Mouse (Mus musculus): ENCODE results near the gene Caln1.

The Caln1 gene

DNA sequence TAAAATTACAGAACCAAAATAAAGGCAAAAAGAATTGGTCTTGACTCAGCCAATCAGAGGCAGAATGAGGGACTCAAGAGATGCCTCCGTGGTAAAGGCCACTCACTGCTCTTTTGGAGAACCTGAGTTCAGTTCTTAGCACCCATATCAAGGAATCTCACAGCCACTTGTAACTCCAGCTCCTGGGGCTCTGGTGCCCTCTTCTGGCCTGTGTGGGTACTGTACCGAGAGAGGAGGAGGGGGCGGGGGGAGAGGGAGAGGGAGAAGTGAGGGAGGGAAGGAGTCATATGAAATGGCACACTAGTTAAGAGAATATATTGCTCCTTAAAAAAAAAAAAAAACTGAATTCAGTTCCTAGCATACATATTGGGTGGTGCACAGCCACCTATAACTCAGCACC is 442.7 kb downstream of the Caln1 start:
- no peak for DNase-seq (ENCODE audit: low spot score in 2 of 2)

DNA sequence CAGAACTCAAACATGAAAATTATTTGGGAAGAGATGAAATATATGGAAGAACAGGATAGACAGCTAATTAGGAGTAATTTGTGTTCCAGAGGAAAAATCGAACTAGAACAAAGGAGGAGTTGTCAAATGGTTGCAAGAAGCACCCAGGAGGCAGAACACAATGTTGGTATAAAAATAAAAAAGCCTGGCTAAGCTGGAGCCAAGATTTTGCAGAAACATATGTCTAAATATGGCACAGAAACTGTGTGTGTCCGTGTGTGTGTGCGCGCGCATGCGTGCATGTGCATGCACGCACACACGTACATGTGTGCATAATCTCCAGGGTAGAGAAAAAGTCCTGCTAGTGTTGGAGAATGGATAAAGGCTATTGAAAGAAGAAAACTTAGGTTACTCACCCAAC is 443.3 kb downstream of the Caln1 start:
- DNase-seq (ENCODE audit: low spot score in 2 of 2) = no peak

DNA sequence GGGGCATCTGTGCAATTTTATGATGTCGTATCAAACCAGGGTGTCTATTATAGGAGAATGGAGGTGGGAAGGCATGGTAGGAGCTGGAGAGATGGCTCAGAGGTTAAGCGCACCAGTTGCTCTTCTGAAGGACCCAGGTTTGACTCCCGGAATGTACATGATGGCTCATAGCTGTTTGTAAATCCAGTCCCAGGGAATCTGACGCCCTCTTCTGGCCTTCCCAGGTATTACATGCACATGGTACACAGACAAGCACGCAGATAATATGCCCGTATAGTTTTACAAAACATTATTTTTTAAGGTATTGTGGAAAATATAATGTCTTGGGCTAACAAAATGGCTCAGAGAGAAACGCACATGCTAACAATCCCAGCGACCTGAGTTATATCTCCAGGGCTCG is 443.8 kb downstream of the Caln1 start:
- DNase-seq (ENCODE audit: low spot score in 2 of 2) = no peak

GRCm38 (mm10) chr5:130815352-130815751 is 446.1 kb downstream of the Caln1 start:
- DNase-seq (ENCODE audit: low spot score in 2 of 2) = no peak

DNA sequence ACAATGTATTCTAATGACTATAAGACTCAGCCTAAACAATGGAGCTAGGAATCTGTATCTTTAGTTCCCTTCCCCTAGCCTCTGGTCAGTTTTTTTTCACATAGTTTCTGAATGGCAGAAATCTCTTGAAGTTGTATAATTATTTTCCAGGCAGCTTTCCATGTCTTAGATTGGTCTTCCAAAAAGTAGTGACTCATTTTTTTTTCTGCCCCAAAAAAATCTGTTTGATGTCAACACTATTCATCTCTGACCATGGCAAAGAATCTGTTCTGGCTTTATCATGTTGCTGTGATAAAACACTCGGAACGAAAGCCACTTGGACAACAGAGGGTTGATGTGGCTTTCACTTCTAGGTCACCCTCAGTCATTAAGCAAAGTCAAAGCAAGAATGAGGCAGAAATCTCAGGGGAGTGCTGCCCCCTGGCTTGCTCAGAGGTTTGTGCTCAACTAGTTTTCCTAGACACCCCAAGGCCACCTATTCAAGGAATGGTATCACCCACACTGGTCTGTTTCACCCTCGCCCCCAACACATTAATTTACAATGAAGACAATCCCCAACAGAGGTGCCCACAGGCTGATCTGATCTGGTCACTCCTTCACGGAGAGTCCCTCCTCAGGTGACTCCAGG is 450.9 kb downstream of the Caln1 start:
- DNase-seq (ENCODE audit: low spot score in 2 of 2) = no peak

- DNase-seq (ENCODE audit: low spot score in 2 of 2) = no peak
Observed at GRCm38 (mm10) chr5:130820661-130821060, 451.4 kb downstream of the Caln1 start.

- DNase-seq (ENCODE audit: low spot score in 2 of 2) = no peak
Observed at GRCm38 (mm10) chr5:130825797-130826196, 456.5 kb downstream of the Caln1 start.

DNA sequence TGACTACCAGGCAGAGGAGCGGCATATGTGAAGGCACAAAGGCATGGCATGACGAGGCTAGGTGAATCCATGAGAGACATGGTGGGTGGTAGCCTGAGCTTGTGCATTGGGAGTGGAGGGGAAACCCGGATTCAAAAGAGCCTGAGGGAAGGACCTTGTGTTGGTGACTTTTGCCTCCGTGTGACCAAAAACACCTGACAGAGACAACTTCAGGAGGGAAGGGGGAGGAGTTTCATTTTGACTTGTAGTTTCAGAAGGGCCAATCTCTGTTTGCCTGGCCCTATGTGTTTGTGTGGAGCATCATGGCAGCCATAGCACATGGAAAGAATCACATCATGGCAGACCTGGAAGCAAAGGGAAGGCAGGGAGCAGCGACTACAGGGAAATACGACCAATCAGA is 479.3 kb downstream of the Caln1 start:
- DNase-seq (ENCODE audit: low spot score in 2 of 2) = no peak

DNA sequence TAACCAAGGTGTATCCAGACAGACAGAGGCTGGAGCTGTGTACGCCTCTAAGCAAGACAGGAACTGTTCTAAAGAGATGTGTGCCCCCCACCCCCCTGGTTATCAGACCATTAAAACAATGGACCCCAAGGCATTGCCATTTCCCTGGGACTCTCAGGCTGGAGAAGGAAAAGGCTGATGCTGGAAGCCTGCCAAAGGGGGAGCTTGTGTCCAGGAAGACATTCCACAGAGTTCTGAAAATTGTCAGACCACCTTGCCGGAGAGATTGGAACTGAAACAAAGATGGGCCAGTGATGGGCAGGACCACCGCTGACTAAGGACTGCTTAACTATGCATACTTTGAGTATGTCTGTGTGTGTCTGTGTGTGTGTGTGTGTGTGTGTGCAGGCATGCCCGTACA is 480.4 kb downstream of the Caln1 start:
- DNase-seq (ENCODE audit: low spot score in 2 of 2) = no peak

DNA sequence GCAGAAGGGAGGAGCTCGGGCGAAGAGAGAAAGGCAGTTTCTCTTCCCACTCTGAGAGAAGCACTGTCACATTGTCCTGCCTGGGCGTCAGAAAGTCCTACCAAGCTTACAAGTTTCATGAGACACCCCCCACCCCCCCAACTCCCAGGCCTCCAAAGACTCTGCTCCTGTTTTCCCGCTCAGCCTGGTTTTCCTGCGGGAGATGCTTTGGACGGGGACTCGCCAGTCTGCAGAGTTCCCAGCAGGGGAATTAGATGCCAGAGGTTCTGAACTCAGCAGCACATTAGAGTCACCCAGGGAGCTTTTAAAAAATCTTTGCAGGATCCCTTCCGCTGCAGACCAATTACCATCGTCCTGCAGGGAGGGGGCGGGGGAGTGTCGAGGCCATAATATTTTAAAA is 482.9 kb downstream of the Caln1 start:
- DNase-seq (ENCODE audit: low spot score in 2 of 2) = no peak

GRCm38 (mm10) chr5:130853371-130853770 is 484.1 kb downstream of the Caln1 start:
- peak; percentile 74 to 85 for DNase-seq (ENCODE audit: low spot score in 2 of 2)

DNA sequence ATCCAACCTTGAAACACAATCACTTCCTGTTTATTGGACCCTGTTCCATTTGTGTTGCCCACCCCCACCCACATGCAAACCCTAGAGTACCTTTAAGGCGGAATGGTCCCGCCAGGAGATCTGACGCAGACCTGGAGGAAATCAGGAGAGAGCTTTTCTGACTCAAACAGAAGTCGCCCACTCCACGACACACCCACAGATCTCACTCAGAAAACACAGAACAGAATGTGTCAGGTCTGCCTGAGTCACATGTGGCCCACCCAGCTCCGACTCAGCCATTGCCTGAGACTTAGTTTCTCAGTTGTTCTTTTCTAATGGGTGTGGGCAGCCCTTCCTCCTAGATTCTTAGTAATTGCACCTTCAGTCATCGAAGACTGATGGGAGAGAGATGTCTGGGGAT is 485.2 kb downstream of the Caln1 start:
- no peak for DNase-seq (ENCODE audit: low spot score in 2 of 2)

GRCm38 (mm10) chr5:130858148-130858547 is 488.9 kb downstream of the Caln1 start:
- DNase-seq (ENCODE audit: low spot score in 2 of 2) = peak in 1 of 2 experiments; percentile 41

- no peak for DNase-seq (ENCODE audit: low spot score in 2 of 2)
Observed at GRCm38 (mm10) chr5:130858706-130859105, 489.5 kb downstream of the Caln1 start.

DNA sequence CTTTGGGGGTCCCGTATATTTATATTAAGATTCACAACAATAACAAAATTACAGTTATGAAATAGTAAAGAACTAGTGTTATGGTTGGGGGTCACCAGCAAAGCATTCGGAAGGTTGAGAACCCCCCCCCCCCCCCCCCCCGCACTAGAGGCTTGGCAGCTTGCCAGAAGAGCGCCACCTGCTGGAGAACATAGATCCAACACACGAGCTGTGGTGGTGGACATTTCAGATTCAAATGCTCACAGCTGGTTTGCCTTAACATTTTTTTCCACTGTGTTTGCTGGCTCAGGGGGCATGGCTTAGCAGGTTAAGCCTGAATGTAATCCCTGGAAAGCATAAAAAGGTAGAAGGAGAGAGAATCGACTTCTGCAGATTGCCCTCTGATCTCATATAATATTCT is 490.5 kb downstream of the Caln1 start:
- DNase-seq (ENCODE audit: low spot score in 2 of 2) = no peak

GRCm38 (mm10) chr5:130862302-130862701 is 493.0 kb downstream of the Caln1 start:
- DNase-seq (ENCODE audit: low spot score in 2 of 2) = peak in 1 of 2 experiments; percentile 51

DNA sequence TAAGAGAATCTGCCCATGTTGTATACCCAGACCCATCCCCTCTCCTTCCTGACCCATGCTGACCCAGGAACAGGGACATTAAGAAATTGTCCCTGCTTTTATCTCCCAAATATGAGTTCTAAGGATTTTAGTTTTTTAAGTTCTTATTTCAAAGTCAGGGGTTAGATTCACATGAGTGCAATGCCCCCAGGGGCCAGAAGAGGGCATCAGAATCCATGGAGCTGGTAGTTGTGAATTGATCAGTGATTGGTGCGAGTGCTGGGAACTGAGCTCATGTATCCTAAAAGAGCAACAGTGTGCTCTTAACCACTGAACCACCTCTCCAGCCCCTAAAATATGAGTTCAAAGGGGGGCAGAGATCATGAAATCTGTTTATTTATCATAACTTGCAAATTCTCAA is 500.6 kb downstream of the Caln1 start:
- DNase-seq (ENCODE audit: low spot score in 2 of 2) = no peak

GRCm38 (mm10) chr5:130871086-130871485 is 501.8 kb downstream of the Caln1 start:
- no peak for DNase-seq (ENCODE audit: low spot score in 2 of 2)

GRCm38 (mm10) chr5:130875391-130875790 is 506.1 kb downstream of the Caln1 start:
- no peak for DNase-seq (ENCODE audit: low spot score in 2 of 2)

- DNase-seq (ENCODE audit: low spot score in 2 of 2) = no peak
Observed at GRCm38 (mm10) chr5:130880331-130880730, 511.1 kb downstream of the Caln1 start.

DNA sequence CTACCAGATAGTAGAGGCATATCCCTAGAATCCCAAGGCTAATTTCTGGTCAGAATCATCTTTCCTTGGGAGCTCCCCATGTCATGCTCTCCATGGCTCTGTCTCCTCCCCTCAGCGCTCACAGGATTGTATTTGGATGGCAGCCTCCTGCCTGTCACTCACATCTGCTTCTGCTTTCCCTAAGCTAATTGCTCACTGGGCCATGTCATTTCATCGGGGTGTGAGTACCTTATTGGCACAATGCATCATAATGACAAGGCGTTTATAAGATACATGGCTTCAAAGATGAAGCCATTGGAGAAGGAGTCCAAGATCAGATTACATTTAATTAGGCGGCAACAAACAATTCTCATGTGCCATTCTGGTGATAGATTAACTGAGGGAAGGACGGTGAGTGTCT is 522.5 kb downstream of the Caln1 start:
- no peak for DNase-seq (ENCODE audit: low spot score in 2 of 2)

DNA sequence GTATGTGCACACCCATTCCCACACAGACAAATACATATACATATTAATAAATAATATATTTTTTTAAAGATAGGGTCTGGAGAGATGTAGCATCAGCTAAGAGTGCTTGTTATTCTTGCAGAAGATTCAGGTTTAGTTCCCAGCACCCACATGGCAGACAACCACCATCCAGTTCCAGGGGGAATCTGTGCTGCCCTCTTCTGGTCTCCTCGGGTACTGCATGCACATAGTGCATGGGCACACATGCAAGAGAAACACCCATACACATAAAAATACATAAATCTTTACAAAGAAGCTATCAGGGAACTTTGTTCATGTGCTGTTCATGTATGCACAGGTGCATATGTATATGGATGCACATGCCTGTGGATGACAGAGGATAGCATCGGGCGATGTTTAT is 526.7 kb downstream of the Caln1 start:
- no peak for DNase-seq (ENCODE audit: low spot score in 2 of 2)

Measured in frontal cortex, postnatal 10 days (tissue).